Mouse (Mus musculus): ENCODE results near the gene Il7r. TPM values are rescaled to one million over a fixed set of nuclear protein-coding genes. Genes with fewer than 3 reads are reported as not detected.
"Not testable (repeated sequence)": the region's sequence is repeated elsewhere in the genome, so short reads cannot be mapped to it uniquely, and the experiment has no call there.

The Il7r gene
- not detected for polyA plus RNA-seq (2021)

- in situ Hi-C loops (cut with MboI; ENCODE audit: low pct_unique_long_range_greater_than_20kb) = no loop called here
- H3K27me3 ChIP-seq = peaks cover 39% of the 10 kb centered on the region
- CTCF ChIA-PET = no interaction called here
- no peak for TF ChIP-seq CTCF (IDR thresholded peaks at IDR 0.05)
- DNase-seq (ENCODE audit: low read depth, low spot score) (no peak), ATAC-seq (no peak)
- POLR2A ChIA-PET = no interaction called here
Observed at GRCm38 (mm10) chr15:9530076-9530475, at the start of gene Il7r. TSS of gene Il7r (minus strand) at chr15:9530176.

DNA sequence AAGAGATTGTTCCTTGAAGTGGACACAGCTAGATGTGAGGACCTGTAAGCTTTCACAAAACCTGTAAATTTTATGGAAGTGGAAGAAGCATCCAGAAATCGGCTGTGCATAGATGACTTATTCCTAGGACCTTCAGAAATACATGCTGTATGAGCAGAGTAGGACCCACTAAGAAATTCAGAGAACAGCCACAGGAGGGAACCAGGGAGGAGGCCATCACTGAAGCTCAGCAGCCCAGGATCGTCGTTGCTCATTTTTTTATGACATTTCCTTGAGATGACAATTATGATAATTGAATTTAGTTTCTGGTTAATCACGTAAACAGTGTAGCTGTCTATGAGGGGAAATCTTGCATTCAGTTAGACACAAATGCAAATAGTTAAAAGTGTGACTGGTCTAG lies 47.3 kb upstream of the Il7r start:
- no peak for TF ChIP-seq CTCF (IDR thresholded peaks at IDR 0.05)
- ChIA-PET POLR2A (no interaction called here), CTCF (no interaction called here)
- H3K27me3 ChIP-seq = peaks cover 15% of the 10 kb centered on the region
- DNase-seq (ENCODE audit: low read depth, low spot score) (no peak), ATAC-seq (no peak)
- in situ Hi-C loops (cut with MboI; ENCODE audit: low pct_unique_long_range_greater_than_20kb) = no loop called here

DNA sequence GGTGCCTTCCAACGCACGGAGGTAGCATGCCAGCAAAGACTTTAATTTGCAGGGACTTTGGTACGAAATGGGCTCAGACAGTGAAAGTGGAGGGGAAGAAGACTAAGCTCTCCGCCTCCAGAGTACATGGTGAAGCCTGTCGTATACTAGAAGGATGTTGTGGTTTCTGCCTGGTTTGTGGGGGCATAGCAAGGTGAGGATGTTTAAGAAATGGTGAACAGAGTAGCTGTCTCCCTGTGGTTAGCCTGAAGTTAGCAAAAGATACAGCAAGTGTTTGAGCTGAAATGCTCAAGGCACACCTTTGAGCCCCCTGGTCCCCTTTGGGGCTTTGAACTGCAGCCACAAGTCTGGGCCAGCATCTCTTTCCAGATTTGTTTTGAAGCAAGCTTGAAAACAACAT lies 44.8 kb upstream of the Il7r start:
- ChIA-PET CTCF (no interaction called here), POLR2A (no interaction called here)
- ATAC-seq (no peak), DNase-seq (ENCODE audit: low read depth, low spot score) (no peak)
- H3K27me3 ChIP-seq = peaks cover 19% of the 10 kb centered on the region
- in situ Hi-C loops (cut with MboI; ENCODE audit: low pct_unique_long_range_greater_than_20kb) = no loop called here
- no peak for TF ChIP-seq CTCF (IDR thresholded peaks at IDR 0.05)

DNA sequence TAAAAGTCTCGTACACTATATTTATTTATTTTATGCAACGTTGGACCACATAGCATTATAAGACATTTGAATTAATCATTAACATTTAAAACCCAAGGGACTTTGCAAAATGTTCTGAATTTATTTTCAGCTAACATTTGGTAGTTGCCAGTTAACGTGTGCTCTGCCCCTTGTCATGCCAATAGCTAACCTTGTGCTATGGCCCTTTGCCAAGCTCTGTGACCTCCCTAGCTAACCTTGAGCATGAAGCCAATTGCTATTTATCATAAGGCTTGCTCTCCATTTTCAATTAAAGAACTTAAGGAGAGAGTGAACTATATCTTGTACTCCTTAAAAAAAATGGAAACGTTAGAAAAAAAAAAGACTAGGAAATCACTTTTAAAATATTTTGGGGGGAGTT lies 43.4 kb upstream of the Il7r start:
- DNase-seq (ENCODE audit: low read depth, low spot score) = no peak
- peaks cover 24% of the 10 kb centered on the region for H3K27me3 ChIP-seq
- CTCF ChIA-PET = no interaction called here
- ATAC-seq = no peak
- in situ Hi-C loops (cut with MboI; ENCODE audit: low pct_unique_long_range_greater_than_20kb) = no loop called here
- TF ChIP-seq CTCF (IDR thresholded peaks at IDR 0.05) = no peak
- POLR2A ChIA-PET = no interaction called here

DNA sequence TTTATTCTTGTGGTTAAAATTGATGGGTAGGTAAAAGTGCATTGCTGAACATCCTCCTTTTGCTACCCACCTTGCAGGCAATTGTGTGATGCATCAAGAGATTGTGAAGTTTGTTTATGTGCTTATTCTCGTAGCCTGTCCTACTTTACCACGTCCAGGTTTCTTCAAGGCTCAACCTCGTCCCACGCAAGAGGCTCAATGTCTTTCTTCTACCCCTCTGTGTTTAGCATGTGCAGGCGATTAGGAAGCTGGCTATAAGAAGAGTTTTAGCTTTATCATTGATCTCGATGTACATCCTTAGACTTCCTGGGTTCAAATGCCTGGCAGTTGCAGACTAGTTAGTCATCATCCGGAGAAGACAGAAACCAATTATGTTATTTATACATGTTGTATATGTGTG lies 42.7 kb upstream of the Il7r start:
- in situ Hi-C loops (cut with MboI; ENCODE audit: low pct_unique_long_range_greater_than_20kb) = no loop called here
- TF ChIP-seq CTCF (IDR thresholded peaks at IDR 0.05) = no peak
- ChIA-PET CTCF (no interaction called here), POLR2A (no interaction called here)
- no peak for ATAC-seq
- no peak for DNase-seq (ENCODE audit: low read depth, low spot score)
- peaks cover 25% of the 10 kb centered on the region for H3K27me3 ChIP-seq

DNA sequence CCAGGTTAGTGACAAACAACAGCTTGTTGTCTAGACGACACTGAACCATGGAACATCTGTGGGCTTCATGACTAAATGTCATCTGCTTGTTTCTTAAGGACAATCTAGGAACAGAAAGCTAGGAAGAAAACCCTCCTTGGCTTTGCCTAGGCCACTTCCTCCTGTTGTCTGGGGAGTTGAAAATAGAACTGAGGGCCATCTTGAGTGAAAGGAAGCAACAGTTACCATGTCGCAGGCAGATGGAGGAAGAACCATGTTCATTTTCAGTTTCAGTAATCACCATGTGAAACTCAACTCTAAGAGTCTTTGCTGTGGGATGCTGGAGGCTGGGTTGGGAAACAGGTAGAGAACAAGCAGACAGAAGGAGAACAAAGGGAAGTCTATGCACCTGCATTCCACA lies 41.9 kb upstream of the Il7r start:
- ATAC-seq = no peak
- ChIA-PET CTCF (no interaction called here), POLR2A (no interaction called here)
- in situ Hi-C loops (cut with MboI; ENCODE audit: low pct_unique_long_range_greater_than_20kb) = no loop called here
- DNase-seq (ENCODE audit: low read depth, low spot score) = no peak
- no peak for TF ChIP-seq CTCF (IDR thresholded peaks at IDR 0.05)
- H3K27me3 ChIP-seq = peaks cover 31% of the 10 kb centered on the region

DNA sequence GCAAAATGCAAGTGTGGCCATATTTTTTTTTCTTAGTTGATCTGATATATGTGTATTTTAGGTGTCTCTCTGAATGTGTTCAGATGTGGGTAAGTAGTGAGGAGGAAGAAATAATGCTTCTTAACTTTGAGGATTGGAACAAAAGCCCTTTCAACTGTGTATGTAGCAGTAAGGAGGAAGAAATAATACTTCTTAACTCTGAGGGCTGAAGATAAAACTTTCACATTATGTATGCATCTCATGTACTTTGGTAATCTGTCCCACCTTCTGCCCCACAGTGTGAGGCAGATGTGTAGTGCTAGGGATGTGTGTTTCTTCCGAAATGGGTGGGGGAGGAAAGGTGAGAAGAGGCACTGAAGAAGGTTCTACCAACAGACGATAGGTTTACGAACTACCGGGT lies 37.3 kb upstream of the Il7r start:
- H3K27me3 ChIP-seq = peaks cover 38% of the 10 kb centered on the region
- in situ Hi-C loops (cut with MboI; ENCODE audit: low pct_unique_long_range_greater_than_20kb) = no loop called here
- ATAC-seq (no peak), DNase-seq (ENCODE audit: low read depth, low spot score) (no peak)
- TF ChIP-seq CTCF (IDR thresholded peaks at IDR 0.05) = no peak
- ChIA-PET POLR2A (no interaction called here), CTCF (no interaction called here)

- no peak for TF ChIP-seq CTCF (IDR thresholded peaks at IDR 0.05)
- ChIA-PET CTCF (interaction anchor here (0.8 to 1.7 kb wide), 2 partner anchors 9 to 22 kb away, joined by 4 to 5 read pairs; no protein-coding TSS in a partner anchor), POLR2A (no interaction called here)
- in situ Hi-C loops (cut with MboI; ENCODE audit: low pct_unique_long_range_greater_than_20kb) = no loop called here
- DNase-seq (ENCODE audit: low read depth, low spot score) = no peak
- no peak for ATAC-seq
- H3K27me3 ChIP-seq = peaks cover 36% of the 10 kb centered on the region
Observed at GRCm38 (mm10) chr15:9565396-9565795, 35.4 kb upstream of the Il7r start.

- no peak for TF ChIP-seq CTCF (IDR thresholded peaks at IDR 0.05)
- POLR2A ChIA-PET = no interaction called here
- CTCF ChIA-PET = no interaction called here
- H3K27me3 ChIP-seq = peaks cover 36% of the 10 kb centered on the region
- ATAC-seq (no peak), DNase-seq (ENCODE audit: low read depth, low spot score) (no peak)
- in situ Hi-C loops (cut with MboI; ENCODE audit: low pct_unique_long_range_greater_than_20kb) = no loop called here
Observed at GRCm38 (mm10) chr15:9564156-9564555, 34.2 kb upstream of the Il7r start.

DNA sequence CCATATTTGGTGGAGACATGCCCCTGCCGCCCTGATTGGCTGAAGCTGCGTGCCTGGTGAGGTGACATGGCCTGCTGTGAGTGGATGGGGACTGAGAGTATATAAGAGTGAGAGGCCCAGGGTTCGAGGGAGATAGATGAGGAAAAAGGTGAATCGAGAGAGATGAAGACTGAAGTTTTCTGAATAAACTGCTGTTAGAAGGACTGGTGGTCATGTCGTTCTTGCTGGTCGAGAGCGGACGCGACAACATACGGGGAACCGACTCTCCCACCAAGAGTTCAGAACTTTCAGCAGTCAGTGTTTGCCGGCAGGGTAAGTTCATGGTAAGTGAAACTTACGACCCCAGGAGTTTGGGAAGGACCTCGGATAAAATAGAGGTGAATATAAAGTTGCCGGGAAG lies 27.3 kb upstream of the Il7r start:
- ATAC-seq; POLR2A ChIA-PET; CTCF ChIA-PET; DNase-seq (ENCODE audit: low read depth, low spot score); H3K27me3 ChIP-seq; in situ Hi-C loops (cut with MboI; ENCODE audit: low pct_unique_long_range_greater_than_20kb): not testable (repeated sequence)

- DNase-seq (ENCODE audit: low read depth, low spot score) = no peak
- in situ Hi-C loops (cut with MboI; ENCODE audit: low pct_unique_long_range_greater_than_20kb) = no loop called here
- ATAC-seq = no peak
- no peak for TF ChIP-seq CTCF (IDR thresholded peaks at IDR 0.05)
- POLR2A ChIA-PET = no interaction called here
- no peaks in the 10 kb centered on the region for H3K27me3 ChIP-seq
- CTCF ChIA-PET = no interaction called here
Observed at GRCm38 (mm10) chr15:9548951-9549350, 19.0 kb upstream of the Il7r start.

- ChIA-PET CTCF (no interaction called here), POLR2A (no interaction called here)
- peaks cover 34% of the 10 kb centered on the region for H3K27me3 ChIP-seq
- ATAC-seq (no peak), DNase-seq (ENCODE audit: low read depth, low spot score) (no peak)
- TF ChIP-seq CTCF (IDR thresholded peaks at IDR 0.05) = no peak
- in situ Hi-C loops (cut with MboI; ENCODE audit: low pct_unique_long_range_greater_than_20kb) = no loop called here
Observed at GRCm38 (mm10) chr15:9535200-9535599, 5.2 kb upstream of the Il7r start.
